Mouse (Mus musculus) retina, adult 2 months (tissue): ENCODE results near the gene Habp2.
"Not testable (repeated sequence)": the region's sequence is repeated elsewhere in the genome, so short reads cannot be mapped to it uniquely, and the experiment has no call there.

Experiments used
- DNase-seq: peaks from one replicate; pipeline ENCODE4 v3.0.0-alpha.2; 2012; ENCODE audit warnings: low read depth, low spot score

Habp2 gene

GRCm38 (mm10) chr19:56296668-56297067 lies 9.7 kb downstream of the Habp2 start:
- DNase-seq: no peak

GRCm38 (mm10) chr19:56297264-56297663 lies 10.3 kb downstream of the Habp2 start:
- no peak for DNase-seq

GRCm38 (mm10) chr19:56300835-56301234 lies 13.9 kb downstream of the Habp2 start:
- DNase-seq: no peak

- DNase-seq: no peak
Measured at GRCm38 (mm10) chr19:56316531-56316930, 29.6 kb downstream of the Habp2 start.

GRCm38 (mm10) chr19:56319219-56319618 lies 32.3 kb downstream of the Habp2 start:
- no peak for DNase-seq

- DNase-seq: no peak
Measured at GRCm38 (mm10) chr19:56319629-56320028, 32.7 kb downstream of the Habp2 start.

- DNase-seq: no peak
Measured at GRCm38 (mm10) chr19:56320186-56320860, 33.4 kb downstream of the Habp2 start.

- no peak for DNase-seq
Measured at GRCm38 (mm10) chr19:56321303-56321920, 34.5 kb downstream of the Habp2 start.

GRCm38 (mm10) chr19:56325676-56326075 lies 38.7 kb downstream of the Habp2 start:
- DNase-seq: no peak

GRCm38 (mm10) chr19:56326243-56326855 lies 39.4 kb downstream of the Habp2 start:
- DNase-seq: no peak

GRCm38 (mm10) chr19:56336321-56336720 lies 49.4 kb downstream of the Habp2 start:
- no peak for DNase-seq

- no peak for DNase-seq
Measured at GRCm38 (mm10) chr19:56336826-56337225, 49.9 kb downstream of the Habp2 start.

- no peak for DNase-seq
Measured at GRCm38 (mm10) chr19:56342006-56342405, 55.1 kb downstream of the Habp2 start.

- DNase-seq: no peak
Measured at GRCm38 (mm10) chr19:56343869-56344563, 57.1 kb downstream of the Habp2 start.

- DNase-seq: no peak
Measured at GRCm38 (mm10) chr19:56346016-56346415, 59.1 kb downstream of the Habp2 start.

GRCm38 (mm10) chr19:56346750-56347149 lies 59.8 kb downstream of the Habp2 start:
- DNase-seq: no peak

GRCm38 (mm10) chr19:56349295-56349694 lies 62.4 kb downstream of the Habp2 start:
- no peak for DNase-seq

GRCm38 (mm10) chr19:56353689-56354088 lies 66.8 kb downstream of the Habp2 start:
- no peak for DNase-seq

GRCm38 (mm10) chr19:56355201-56355600 lies 68.3 kb downstream of the Habp2 start:
- DNase-seq: no peak

GRCm38 (mm10) chr19:56356480-56357373 lies 69.8 kb downstream of the Habp2 start:
- DNase-seq: peak; percentile 22

- not testable (repeated sequence) for DNase-seq
Measured at GRCm38 (mm10) chr19:56357374-56357708, 70.4 kb downstream of the Habp2 start.
